Mouse (Mus musculus) intestine, embryonic 14.5 days (tissue): ENCODE results near the gene Klf13. TPM values are rescaled to one million over a fixed set of nuclear protein-coding genes. Genes with fewer than 3 reads are reported as not detected.

ENCODE experiments used
- ATAC-seq: fragments of 200-750 bp; cut with Nextera tagmentation; replicated peaks from 2 replicates; pipeline ENCODE4 v1.8.0; 2017; ENCODE audit warnings: low read depth, moderate number of reproducible peaks, moderate TSS enrichment, moderate library complexity; ENCODE audit not compliant: low FRiP score, low TSS enrichment
- DNase-seq: peaks from one replicate; pipeline ENCODE4 v3.0.0-alpha.2; 2018; ENCODE audit warnings: low spot score
- H3K27ac ChIP-seq: fragments of 300-500 bp; sonication (generic); 2 replicates; pipeline ENCODE4 v1.5.1; 2014; ENCODE audit warnings: low read depth, mild to moderate bottlenecking, control low read depth
- H3K27me3 ChIP-seq: fragments of 300-500 bp; sonication (generic); replicated peaks from 2 replicates; pipeline ENCODE4 v1.6.1; 2014; ENCODE audit warnings: low read length, control low read depth; ENCODE audit not compliant: control insufficient read depth, insufficient read depth
- H3K36me3 ChIP-seq: fragments of 300-500 bp; sonication (generic); 2 replicates; pipeline ENCODE4 v1.6.1; 2014; ENCODE audit warnings: low read length, control low read depth; ENCODE audit not compliant: control insufficient read depth, insufficient read depth
- H3K4me1 ChIP-seq: fragments of 300-500 bp; sonication (generic); replicated peaks from 2 replicates; pipeline ENCODE4 v1.6.1; 2014; ENCODE audit warnings: low read length, control low read depth, mixed read lengths; ENCODE audit not compliant: control insufficient read depth, insufficient read depth
- H3K4me2 ChIP-seq: fragments of 300-500 bp; sonication (generic); 2 replicates; pipeline ENCODE4 v1.6.1; 2014; ENCODE audit warnings: low read length
- H3K4me3 ChIP-seq: fragments of 300-500 bp; sonication (generic); 2 replicates; pipeline ENCODE4 v1.5.1; 2014; ENCODE audit warnings: low read depth, low read length, control low read depth, mixed read lengths
- H3K9ac ChIP-seq: fragments of 300-500 bp; sonication (generic); 2 replicates; pipeline ENCODE4 v1.6.1; 2014; ENCODE audit warnings: mild to moderate bottlenecking, low read length
- H3K9me3 ChIP-seq: fragments of 300-500 bp; sonication (generic); 2 replicates; pipeline ENCODE4 v1.6.1; 2016; ENCODE audit warnings: low read length, control low read depth; ENCODE audit not compliant: control insufficient read depth
- WGBS: fragments of 180-500 bp; shearing (Covaris S2); extraction: QIAGEN DNeasy Blood & Tissue Kit; methylation state at CpG from one replicate; pipeline ENCODE4 v1.1.7; 2014; 5-methylcytosine and 5-hydroxymethylcytosine counted together
- polyA plus RNA-seq: library from polyadenylated mRNA; unstranded; fragments of >200 nt; fragmentation: Nextera tagmentation; extraction: Ambion mirVana; gene quantifications from 2 replicates; pipeline ENCODE4 v1.2.1, GENCODE M21; 2014

Klf13 gene
- polyA plus RNA-seq, 1 experiment from 2014 or later, result 32.1 TPM

DNA sequence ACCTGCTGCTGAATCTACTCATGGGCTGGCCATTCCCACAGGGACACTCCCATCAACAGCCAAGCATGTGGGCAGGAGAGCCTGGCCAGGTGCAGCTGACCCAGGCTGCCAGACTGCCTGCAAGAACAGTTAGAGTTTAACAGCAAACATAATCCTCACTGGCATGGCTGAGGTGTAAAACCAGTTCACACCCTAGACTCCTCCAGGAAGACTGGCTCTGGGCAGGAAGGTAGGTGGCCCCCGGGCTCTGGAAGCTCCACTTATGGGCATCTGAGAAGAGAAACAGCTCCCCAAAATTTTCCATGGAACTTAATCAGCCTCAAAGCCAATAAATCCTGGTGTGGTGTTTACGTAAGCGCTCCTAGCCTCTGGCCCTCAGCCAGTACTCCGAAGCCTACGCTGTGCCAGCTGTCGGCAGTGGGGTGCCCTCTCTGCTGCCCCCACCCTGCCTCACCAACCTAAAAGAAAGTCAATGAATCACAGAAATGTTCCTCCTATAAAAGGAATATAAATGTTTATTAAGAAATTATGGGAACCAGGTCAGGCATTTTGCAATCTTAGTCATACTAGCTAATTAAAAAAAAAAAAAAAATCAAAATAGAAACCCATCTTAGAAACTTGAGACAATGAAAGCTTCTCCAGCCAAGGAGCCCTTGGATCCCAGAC is 13.8 kb downstream of the Klf13 start:
- Histone ChIP-seq H3K4me1 (peaks cover 25% of the 10 kb centered on the region), H3K27me3 (no peaks in the 10 kb centered on the region), H3K27ac (peak overlapping the region; percentile 8; the same call in 1 of the 2 replicates), H3K9ac (no peak overlapping the region), H3K4me2 (no peak overlapping the region), H3K4me3 (no peak overlapping the region), H3K36me3 (no peaks in the 10 kb centered on the region), H3K9me3 (no peaks in the 10 kb centered on the region)
- DNase-seq, result no peak
- peak; percentile 56 for ATAC-seq
- 26% methylated on average over 6 of the region's 6 CpGs for WGBS

DNA sequence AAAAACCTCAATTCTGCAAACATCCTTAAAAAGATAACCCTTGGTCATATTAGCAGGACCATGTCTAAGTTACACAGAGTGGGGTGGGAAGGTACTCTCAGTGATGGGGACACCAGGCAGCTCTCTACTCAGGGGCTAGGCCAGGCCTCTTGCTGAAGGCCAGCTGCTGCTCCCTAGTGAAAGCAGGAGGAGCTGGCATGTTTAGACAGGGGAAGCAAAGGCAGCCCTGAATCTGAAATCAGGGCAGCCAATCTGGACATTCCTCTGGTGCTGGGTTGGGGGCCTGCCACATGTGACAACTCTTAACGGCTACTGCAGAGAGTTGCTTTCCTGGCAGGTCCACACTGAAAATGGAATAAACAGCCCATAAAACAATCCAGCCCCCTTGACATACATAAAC is 14.6 kb downstream of the Klf13 start:
- Histone ChIP-seq H3K36me3 (no peaks in the 10 kb centered on the region), H3K27ac (no peak overlapping the region), H3K27me3 (no peaks in the 10 kb centered on the region), H3K9ac (no peak overlapping the region), H3K4me1 (peaks cover 25% of the 10 kb centered on the region), H3K9me3 (no peaks in the 10 kb centered on the region), H3K4me2 (no peak overlapping the region), H3K4me3 (no peak overlapping the region)
- ATAC-seq (no peak), DNase-seq (no peak)
- 13% methylated on average over 1 of the region's 1 CpGs for WGBS

DNA sequence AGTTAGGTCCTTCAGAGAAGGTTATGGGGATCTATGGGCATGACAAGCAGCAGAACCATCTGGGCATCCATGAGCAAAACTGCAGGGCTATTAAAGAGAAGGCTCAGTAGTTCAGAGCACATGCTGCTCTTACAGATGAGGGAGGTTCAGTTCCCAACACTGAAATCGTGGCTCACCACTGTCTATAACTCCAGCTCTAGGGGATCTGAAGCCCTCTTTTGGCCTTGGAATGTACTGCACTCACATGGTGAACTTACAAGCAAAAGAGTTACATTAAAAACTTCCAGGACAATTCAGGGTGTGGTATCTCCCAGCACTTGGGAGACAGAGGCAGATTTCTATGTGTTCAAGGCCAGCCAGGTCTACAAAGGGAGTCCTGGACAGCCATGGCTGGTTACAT is 15.7 kb downstream of the Klf13 start:
- WGBS, result 92% methylated on average over 1 of the region's 1 CpGs
- H3K36me3 ChIP-seq, result no peaks in the 10 kb centered on the region
- H3K4me1 ChIP-seq, result peaks cover 25% of the 10 kb centered on the region

DNA sequence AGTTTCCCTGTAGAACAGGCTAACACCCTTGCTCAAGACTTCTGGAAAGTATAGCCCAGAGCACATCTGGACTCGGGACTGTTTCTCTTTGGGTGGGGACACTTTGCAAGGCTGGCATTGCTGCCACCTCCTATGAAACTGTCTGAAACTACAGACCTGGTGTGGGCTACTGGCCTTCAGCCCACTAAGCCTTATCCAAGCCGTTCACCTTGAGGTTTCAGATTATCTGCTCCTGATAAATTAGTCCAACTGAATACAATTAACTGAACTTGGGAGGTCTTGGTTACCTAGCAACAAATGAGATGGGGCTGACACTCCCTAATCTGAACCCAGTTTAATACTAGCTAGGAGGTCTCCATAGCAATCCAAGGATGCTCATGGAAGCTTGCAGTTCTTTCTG is 16.1 kb downstream of the Klf13 start:
- H3K4me2 ChIP-seq, result no peak overlapping the region
- no peak overlapping the region for H3K4me3 ChIP-seq
- DNase-seq (no peak), ATAC-seq (no peak)
- H3K4me1 ChIP-seq, result peaks cover 25% of the 10 kb centered on the region
- H3K9me3 ChIP-seq, result no peaks in the 10 kb centered on the region
- WGBS, result 63% methylated on average over 2 of the region's 2 CpGs
- H3K36me3 ChIP-seq, result no peaks in the 10 kb centered on the region
- H3K27me3 ChIP-seq, result no peaks in the 10 kb centered on the region
- no peak overlapping the region for H3K9ac ChIP-seq
- H3K27ac ChIP-seq, result no peak overlapping the region

More for the DNA sequence above, 15.7 kb downstream of the Klf13 start:
- no peak overlapping the region for H3K4me3 ChIP-seq
- no peak overlapping the region for H3K9ac ChIP-seq
- no peak overlapping the region for H3K4me2 ChIP-seq
- no peaks in the 10 kb centered on the region for H3K27me3 ChIP-seq
- no peak overlapping the region for H3K27ac ChIP-seq
- no peaks in the 10 kb centered on the region for H3K9me3 ChIP-seq
- DNase-seq (no peak), ATAC-seq (no peak)

DNA sequence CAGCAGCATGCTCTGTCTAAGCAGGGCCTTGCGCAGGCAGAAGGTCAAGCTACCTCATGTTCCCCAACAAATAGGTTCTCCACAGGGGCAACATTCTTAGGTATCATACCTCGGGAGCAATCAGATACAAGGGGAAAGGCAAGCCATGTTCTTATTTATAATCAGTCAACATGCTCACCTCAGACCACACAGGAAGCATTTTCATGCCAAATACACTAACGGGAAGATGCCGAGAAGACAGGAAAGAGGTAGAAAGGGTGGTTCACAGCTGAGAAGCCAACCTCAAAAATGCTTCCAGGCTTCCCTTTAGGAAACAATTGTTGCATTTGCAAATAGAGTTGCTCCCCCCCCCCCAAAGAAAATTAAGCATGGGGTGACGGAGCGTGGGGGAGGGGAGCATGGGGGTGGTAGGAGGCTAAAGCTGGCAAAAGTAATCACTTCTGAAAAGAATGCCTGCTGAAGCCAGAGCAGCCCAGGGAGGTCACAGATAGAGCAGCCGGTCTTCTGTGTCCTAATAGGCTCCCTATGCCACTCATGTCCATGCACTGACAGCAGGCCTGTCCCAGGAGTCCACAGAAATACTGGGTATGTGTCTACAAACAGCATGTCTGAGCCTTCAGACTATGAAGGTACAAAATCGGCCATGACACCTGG is 16.7 kb downstream of the Klf13 start:
- H3K27ac ChIP-seq, result no peak overlapping the region
- no peak overlapping the region for H3K4me2 ChIP-seq
- H3K27me3 ChIP-seq, result no peaks in the 10 kb centered on the region
- ATAC-seq (no peak), DNase-seq (no peak)
- no peak overlapping the region for H3K4me3 ChIP-seq
- no peaks in the 10 kb centered on the region for H3K9me3 ChIP-seq
- H3K9ac ChIP-seq, result no peak overlapping the region
- no peaks in the 10 kb centered on the region for H3K36me3 ChIP-seq
- peaks cover 25% of the 10 kb centered on the region for H3K4me1 ChIP-seq
- WGBS, result 70% methylated on average over 8 of the region's 8 CpGs

DNA sequence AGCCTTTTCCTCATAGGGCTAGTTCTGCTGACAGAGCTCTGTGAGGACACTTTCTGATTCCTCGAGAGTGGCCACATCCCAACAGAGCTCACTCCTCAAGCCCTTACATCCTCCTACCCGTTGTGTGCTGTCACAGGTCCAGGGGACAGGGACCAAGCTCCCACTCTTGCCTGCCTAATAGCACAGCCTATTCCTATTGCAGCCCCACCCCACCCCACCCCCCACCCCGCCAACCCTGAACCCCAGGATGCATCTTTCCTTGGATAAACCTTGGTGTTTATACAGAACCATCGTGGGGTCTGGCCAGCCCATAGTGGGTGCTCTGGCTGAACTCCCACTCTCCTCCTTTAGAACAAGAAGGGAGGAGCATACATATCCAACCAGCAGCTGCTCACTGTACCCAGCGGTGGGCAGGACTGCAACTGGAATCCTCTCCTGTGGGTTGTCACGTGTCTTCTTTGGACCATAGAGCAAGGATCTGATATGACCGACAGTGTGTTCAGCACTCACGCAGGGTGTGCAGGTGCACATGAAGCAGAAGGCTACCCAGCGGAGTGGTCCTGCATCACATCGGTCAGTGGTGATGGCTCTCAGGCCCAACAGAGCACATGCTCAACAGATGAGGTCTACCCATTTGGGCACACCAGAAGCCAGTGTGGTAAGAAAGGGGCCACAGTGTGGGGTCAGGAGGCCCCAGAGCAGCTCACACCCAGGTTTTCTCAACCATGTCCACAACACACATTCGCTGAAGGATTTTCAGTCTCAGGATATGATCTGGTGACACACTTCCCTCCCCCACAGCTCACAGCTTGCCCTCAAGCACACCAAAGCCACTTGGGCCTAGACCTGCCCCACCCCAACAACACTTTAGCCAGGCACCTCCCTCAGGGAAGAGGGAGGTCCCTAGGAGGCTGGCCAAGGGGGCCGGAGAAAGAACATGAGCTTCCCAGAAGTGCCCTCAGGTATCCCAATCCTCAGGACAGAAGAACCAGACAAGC is 19.6 kb downstream of the Klf13 start:
- Histone ChIP-seq H3K9me3 (no peaks in the 10 kb centered on the region), H3K27ac (no peak overlapping the region), H3K36me3 (no peaks in the 10 kb centered on the region), H3K4me3 (no peak overlapping the region), H3K27me3 (no peaks in the 10 kb centered on the region), H3K9ac (no peak overlapping the region), H3K4me1 (peaks cover 1% of the 10 kb centered on the region), H3K4me2 (no peak overlapping the region)
- 85% methylated on average over 12 of the region's 12 CpGs for WGBS
- ATAC-seq (no peak), DNase-seq (no peak)

DNA sequence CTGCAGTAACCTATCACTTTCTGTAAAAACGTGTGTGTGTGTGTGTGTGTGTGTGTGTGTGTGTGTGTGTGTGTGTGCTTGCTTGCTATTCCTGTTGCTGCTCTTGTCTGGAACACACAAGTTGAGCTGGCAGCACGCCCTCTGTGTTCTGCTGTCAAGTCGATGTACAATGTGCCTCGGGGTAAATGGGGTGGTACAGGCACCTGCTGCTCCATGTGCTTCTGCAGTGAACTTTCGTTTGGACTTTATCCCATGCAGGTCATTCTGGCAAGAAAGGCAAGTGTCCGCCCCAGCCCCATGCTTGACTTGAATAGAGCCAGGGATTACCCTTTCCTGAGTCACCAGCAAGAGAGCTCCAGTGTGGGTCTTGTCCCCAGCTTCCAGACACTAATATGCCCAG is 21.0 kb downstream of the Klf13 start:
- no peak overlapping the region for H3K27ac ChIP-seq
- H3K36me3 ChIP-seq, result no peaks in the 10 kb centered on the region
- no peaks in the 10 kb centered on the region for H3K27me3 ChIP-seq
- DNase-seq (no peak), ATAC-seq (no peak)
- 79% methylated on average over 6 of the region's 6 CpGs for WGBS
- H3K9ac ChIP-seq, result no peak overlapping the region
- no peak overlapping the region for H3K4me2 ChIP-seq
- H3K4me3 ChIP-seq, result no peak overlapping the region
- H3K4me1 ChIP-seq, result peaks cover 11% of the 10 kb centered on the region
- no peaks in the 10 kb centered on the region for H3K9me3 ChIP-seq

DNA sequence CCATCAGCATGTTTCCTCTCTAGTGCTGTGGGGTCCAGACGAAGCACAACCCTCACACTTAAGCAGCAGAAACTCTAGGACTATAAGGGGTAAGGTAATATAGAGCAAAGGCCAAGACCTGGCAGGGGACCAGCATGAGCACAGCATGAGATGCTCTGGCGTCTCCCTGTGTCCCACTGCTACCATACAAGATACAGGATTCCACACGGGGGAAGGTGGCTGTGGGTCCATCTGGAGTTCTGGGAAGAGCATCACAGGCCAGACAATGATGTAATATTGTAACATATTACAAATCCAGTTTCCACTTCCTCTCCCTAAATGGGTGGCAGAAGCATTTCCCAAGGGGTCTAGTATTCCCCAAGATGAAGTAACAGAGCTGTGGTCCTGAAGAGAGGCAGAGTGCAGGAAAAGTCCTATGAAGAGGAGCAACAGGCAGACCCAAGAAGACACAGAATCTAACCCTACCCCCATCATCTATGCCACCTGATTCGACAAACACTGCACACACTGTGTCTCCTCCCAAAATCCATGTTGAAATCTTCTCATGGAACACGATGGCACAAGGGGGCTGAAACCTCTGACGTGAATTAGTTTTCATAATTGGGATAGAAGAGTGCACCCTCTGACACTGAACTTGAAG is 22.3 kb downstream of the Klf13 start, which contains the start of gene E030018B13Rik:
Gene E030018B13Rik, plus strand, starts transcription at position 590 of the 640 bp plus-strand sequence.
- Histone ChIP-seq H3K9ac (no peak within 1 kb of the TSS), H3K4me1 (peaks cover 24% of the 10 kb centered on the region), H3K4me3 (no peak within 1 kb of the TSS), H3K36me3 (no peaks in the 10 kb centered on the region), H3K27me3 (no peaks in the 10 kb centered on the region), H3K27ac (no peak within 1 kb of the TSS), H3K9me3 (no peaks in the 10 kb centered on the region), H3K4me2 (no peak within 1 kb of the TSS)
- WGBS, result 96% methylated on average over 6 of the region's 6 CpGs
- ATAC-seq (no peak), DNase-seq (no peak)
